Mouse (Mus musculus) ES-E14 (cell line): ENCODE data around the gene Slc10a1. TPM values are rescaled to one million over a fixed set of nuclear protein-coding genes. Genes with fewer than 3 reads are reported as not detected.
"Not testable (repeated sequence)": the region's sequence is repeated elsewhere in the genome, so short reads cannot be mapped to it uniquely, and the experiment has no call there.

ENCODE experiments used
- DNase-seq: peaks from one replicate; pipeline ENCODE4 v3.0.0-alpha.2; 2013; ENCODE audit warnings: low read depth, low spot score
- H3K27ac ChIP-seq: 2 replicates; pipeline ENCODE4 v1.5.1; 2012; ENCODE audit warnings: low read depth, mild to moderate bottlenecking, low read length, moderate library complexity, mixed read lengths; ENCODE audit not compliant: poor library complexity, insufficient read depth, severe bottlenecking
- H3K36me3 ChIP-seq: 2 replicates; pipeline ENCODE4 v1.6.1; 2012; ENCODE audit warnings: mild to moderate bottlenecking, low read length, moderate library complexity, mixed read lengths; ENCODE audit not compliant: control insufficient read depth, poor library complexity, insufficient read depth, severe bottlenecking
- H3K4me1 ChIP-seq, 2 experiments: fragments of 150-350 bp in 1 of 2; sonication (generic) in 1 of 2; 2 replicates each; pipeline ENCODE4 v1.6.1; 2012; ENCODE audit warnings: low read length in 2 of 2, mild to moderate bottlenecking in 1 of 2, mixed read lengths in 1 of 2; ENCODE audit not compliant: control insufficient read depth in 2 of 2, insufficient read depth in 2 of 2, poor library complexity in 1 of 2
- H3K4me3 ChIP-seq, 2 experiments: fragments of 150-350 bp in 1 of 2; sonication (generic) in 1 of 2; 2 replicates each; pipeline ENCODE4 v1.5.1; 2012; ENCODE audit warnings: low read length in 2 of 2, low read depth in 1 of 2, mild to moderate bottlenecking in 1 of 2, mixed read lengths in 1 of 2; ENCODE audit not compliant: insufficient read depth in 1 of 2, poor library complexity in 1 of 2, severe bottlenecking in 1 of 2
- H3K9ac ChIP-seq: 2 replicates; pipeline ENCODE4 v1.6.1; 2012; ENCODE audit warnings: low read depth, mild to moderate bottlenecking, low read length, mixed read lengths; ENCODE audit not compliant: poor library complexity, insufficient read depth, severe bottlenecking
- H3K9me3 ChIP-seq: fragments of 150-350 bp; sonication (generic); 2 replicates; pipeline ENCODE4 v1.6.1; 2012; ENCODE audit warnings: low read depth, mild to moderate bottlenecking, low read length; ENCODE audit not compliant: control insufficient read depth, insufficient read depth
- CHD2 ChIP-seq: IDR thresholded peaks from 2 replicates; pipeline ENCODE4 v1.6.1; 2014; ENCODE audit warnings: mild to moderate bottlenecking, low read depth, low read length, inconsistent platforms
- HCFC1 ChIP-seq: IDR thresholded peaks from 2 replicates; pipeline ENCODE4 v1.6.1; 2012; ENCODE audit warnings: low read length, inconsistent platforms, borderline replicate concordance; ENCODE audit not compliant: insufficient read depth
- MAFK ChIP-seq: IDR thresholded peaks from 2 replicates; pipeline ENCODE4 v1.6.1; 2014; ENCODE audit warnings: mild to moderate bottlenecking, low read depth, low read length, inconsistent platforms; ENCODE audit not compliant: insufficient read depth
- ZC3H11A ChIP-seq: IDR thresholded peaks from 2 replicates; pipeline ENCODE4 v1.6.1; 2012; ENCODE audit warnings: low read depth, mild to moderate bottlenecking, inconsistent platforms, low read length, borderline replicate concordance
- ZNF384 ChIP-seq: IDR thresholded peaks from 2 replicates; pipeline ENCODE4 v1.6.1; 2012; ENCODE audit warnings: low read depth, low read length, inconsistent platforms
- in situ Hi-C, 2 experiments: fragments of 600-800 bp; cut with MboI; formaldehyde crosslinking; loops; one replicate each; pipeline ENCODE4 v1.15.1; 2025; ENCODE audit warnings: low sequenced_read_pairs in 2 of 2, inconsistent platforms in 1 of 2; ENCODE audit not compliant: unreplicated experiment in 2 of 2
- total RNA-seq: library from RNA; depleted of rRNA; stranded (reverse); fragments of 300-350 nt; gene quantifications from 2 replicates; pipeline ENCODE4 v1.2.3, GENCODE M21; 2012

Gene Slc10a1
- total RNA-seq, 1 experiment: 0.54 TPM

DNA sequence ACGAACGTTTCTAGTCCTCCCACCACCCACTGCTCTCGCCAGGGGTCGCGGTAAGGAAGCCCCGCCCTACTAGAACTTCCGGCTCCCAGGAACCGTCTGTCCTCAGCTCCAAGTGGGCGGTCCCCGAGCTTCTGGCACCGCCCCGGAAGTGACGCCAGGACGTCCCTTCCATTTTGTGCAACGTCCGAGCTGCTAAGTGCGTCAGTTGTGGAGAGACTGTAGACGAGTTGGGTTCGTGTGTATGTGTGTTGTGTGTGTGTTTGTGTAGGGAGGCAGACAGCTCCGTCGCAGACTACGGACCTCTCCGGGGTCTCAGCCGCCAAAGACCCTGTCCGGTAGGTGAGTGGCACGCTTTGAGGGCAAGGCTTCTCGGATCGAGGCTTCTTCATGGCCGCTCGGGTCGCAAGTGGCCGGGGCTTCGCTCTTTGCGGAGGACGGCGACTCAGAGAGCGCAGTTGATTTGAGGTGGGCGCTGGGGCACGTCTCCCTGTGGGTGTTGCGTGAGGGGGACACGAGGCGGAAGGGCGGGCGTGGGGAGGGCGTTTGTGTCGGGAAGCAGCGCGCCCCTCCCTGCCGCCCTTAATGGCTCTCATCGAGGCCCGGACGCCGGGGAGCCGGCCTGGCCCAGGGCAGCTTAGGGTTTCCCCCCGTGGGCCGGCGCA lies 23.0 kb downstream of the Slc10a1 start, which contains the start of gene Srsf5:
TSS of gene Srsf5 (plus strand) at position 171 of the 662 bp plus-strand sequence.
- peak within 1 kb of the TSS; percentile 75 to 100 for H3K4me3 ChIP-seq
- H3K9me3 ChIP-seq: no peaks in the 10 kb centered on the region
- peak within 1 kb of the TSS; percentile 99 for H3K27ac ChIP-seq
- H3K9ac ChIP-seq: peak within 1 kb of the TSS; percentile 100
- DNase-seq: peak; percentile 96
- in situ Hi-C loops: no loop called here
- peak; percentile 74; the same call in 1 of the 2 replicates for TF ChIP-seq HCFC1
- TF ChIP-seq ZNF384: no peak
- no peak for TF ChIP-seq ZC3H11A
- no peak for TF ChIP-seq MAFK
- no peak for TF ChIP-seq CHD2
- peaks cover 27% of the 10 kb centered on the region for H3K36me3 ChIP-seq
- H3K4me1 ChIP-seq: peaks cover 2 to 3% of the 10 kb centered on the region in 2 experiments; a peak in 1 of 4 replicates

DNA sequence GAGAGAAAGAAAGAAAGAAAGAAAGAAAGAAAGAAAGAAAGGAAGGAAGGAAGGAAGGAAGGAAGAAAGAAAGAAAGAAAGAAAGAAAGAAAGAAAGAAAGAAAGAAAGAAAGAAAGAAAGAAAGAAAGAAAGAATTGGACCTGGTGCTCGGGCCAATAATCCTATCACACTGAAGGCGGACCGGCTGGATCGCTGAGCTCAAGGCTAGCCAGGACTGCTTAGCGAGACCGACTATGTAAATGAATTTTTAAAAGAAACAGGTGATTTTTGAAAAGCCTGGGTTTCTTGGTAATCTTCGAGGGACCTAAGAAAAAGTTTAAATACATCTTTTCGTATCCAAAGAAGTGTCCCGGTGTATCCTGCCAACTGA lies 23.6 kb downstream of the Slc10a1 start:
- H3K9ac ChIP-seq: peak overlapping the region; percentile 35; the same call in 1 of the 2 replicates
- DNase-seq, H3K4me1 ChIP-seq, in situ Hi-C loops, H3K9me3 ChIP-seq: not testable (repeated sequence)
- peak overlapping the region; percentile 62 to 75; a peak in 3 of 4 replicates for H3K4me3 ChIP-seq
- H3K36me3 ChIP-seq: peaks cover 26% of the 10 kb centered on the region
- peak overlapping the region; percentile 59; the same call in 1 of the 2 replicates for H3K27ac ChIP-seq

DNA sequence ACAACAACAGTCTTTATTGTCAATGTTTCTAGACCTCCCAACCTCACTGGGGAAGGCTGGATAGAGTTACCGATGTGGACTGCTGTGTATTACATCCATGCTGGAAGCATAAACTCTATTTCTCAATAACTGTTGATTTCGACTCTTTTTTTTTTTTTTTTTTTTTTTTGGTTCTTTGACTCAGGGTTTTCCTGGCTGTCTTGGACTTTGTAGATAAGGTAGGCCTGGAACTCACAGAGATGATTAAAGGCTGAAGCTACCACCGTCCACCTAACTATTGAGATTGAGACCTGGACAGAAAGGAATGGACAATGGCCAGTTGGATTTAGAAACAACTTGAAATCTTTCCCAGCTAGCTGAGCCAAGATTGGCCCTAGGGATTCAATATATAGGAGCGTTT lies 24.3 kb downstream of the Slc10a1 start:
- Histone ChIP-seq H3K9me3 (no peaks in the 10 kb centered on the region), H3K4me1 (peaks cover 2 to 3% of the 10 kb centered on the region in 2 experiments; a peak in 1 of 4 replicates), H3K4me3 (no peak overlapping the region; a peak in 2 of 4 replicates), H3K27ac (peak overlapping the region; percentile 29; the same call in 1 of the 2 replicates), H3K9ac (no peak overlapping the region), H3K36me3 (peaks cover 22% of the 10 kb centered on the region)
- TF ChIP-seq HCFC1 (no peak), ZNF384 (no peak)
- no peak for DNase-seq
- in situ Hi-C loops: no loop called here

DNA sequence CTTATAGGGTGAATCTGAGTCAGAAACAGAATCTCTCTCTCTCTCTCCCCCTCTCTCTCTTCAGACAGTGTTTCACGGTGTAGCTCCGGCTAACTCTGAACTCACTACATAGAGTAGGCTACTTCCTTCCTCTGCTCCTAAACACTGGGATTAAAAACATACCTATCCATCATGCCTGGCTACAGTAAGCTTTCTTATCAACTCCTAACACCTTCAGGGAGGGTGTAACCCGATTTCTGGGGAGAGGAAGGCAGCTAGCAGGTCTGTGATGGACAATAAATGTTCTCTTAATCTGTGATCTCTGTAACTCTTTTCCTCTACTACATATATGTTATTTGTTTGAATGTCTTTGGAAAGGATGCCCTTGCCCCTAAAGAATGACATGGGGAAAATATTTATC lies 25.1 kb downstream of the Slc10a1 start:
- Histone ChIP-seq H3K9me3 (no peaks in the 10 kb centered on the region), H3K9ac (no peak overlapping the region), H3K36me3 (peaks cover 21% of the 10 kb centered on the region), H3K27ac (no peak overlapping the region), H3K4me1 (peaks cover 2% of the 10 kb centered on the region in 2 experiments; a peak in 1 of 4 replicates), H3K4me3 (no peak overlapping the region)
- in situ Hi-C loops: no loop called here
- TF ChIP-seq CHD2: no peak
- no peak for TF ChIP-seq ZC3H11A
- no peak for TF ChIP-seq MAFK
- TF ChIP-seq ZNF384: no peak
- no peak for TF ChIP-seq HCFC1
- no peak for DNase-seq

DNA sequence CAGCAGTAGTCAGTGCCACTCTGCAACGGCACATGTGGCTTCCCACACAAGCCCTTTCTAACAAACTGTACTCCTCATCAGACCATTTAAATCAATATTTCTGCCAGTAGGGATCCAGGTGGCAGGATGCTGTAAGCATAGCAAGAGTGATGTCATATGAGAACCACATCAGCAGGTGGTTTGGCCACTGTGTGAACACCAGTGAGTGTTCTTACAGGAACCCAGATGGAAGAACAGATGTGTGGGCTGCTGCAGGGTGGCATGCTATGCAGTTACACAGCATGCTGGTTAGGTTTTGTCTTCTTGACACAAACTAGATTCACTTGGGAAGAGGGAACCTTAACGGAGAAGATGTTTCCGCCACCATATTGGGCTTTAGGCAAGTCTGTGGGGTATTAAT lies 26.6 kb downstream of the Slc10a1 start:
- H3K27ac ChIP-seq: no peak overlapping the region

More for the DNA sequence above, 26.6 kb downstream of the Slc10a1 start:
- Histone ChIP-seq H3K36me3 (peaks cover 8% of the 10 kb centered on the region), H3K4me3 (no peak overlapping the region), H3K4me1 (no peaks in the 10 kb centered on the region), H3K9me3 (no peaks in the 10 kb centered on the region), H3K9ac (no peak overlapping the region)
- no peak for DNase-seq
- no peak for TF ChIP-seq ZNF384
- no peak for TF ChIP-seq CHD2
- TF ChIP-seq ZC3H11A: no peak
- no peak for TF ChIP-seq MAFK
- TF ChIP-seq HCFC1: no peak
- in situ Hi-C loops: no loop called here
